Mouse (Mus musculus): ENCODE data around the gene Kcnh7.

GRCm38 (mm10) chr2:62727732-62728131 lies 456.4 kb downstream of the Kcnh7 start:
- TF ChIP-seq MAFK (IDR thresholded peaks at IDR 0.05; ENCODE audit: insufficient read depth, low read depth, low read length) (peak; percentile 93), HCFC1 (IDR thresholded peaks at IDR 0.05; ENCODE audit: borderline replicate concordance, insufficient read depth, low read length) (no peak), CHD2 (IDR thresholded peaks at IDR 0.05; ENCODE audit: low read depth, low read length) (no peak)

Data from ES-E14 (cell line).